Mouse (Mus musculus) frontal cortex, adult 2 months (tissue): ENCODE results near the gene 3110082I17Rik. TPM values are rescaled to one million over a fixed set of nuclear protein-coding genes. Genes with fewer than 3 reads are reported as not detected.

Source experiments
- DNase-seq, 2 experiments: peaks; one replicate each; pipeline ENCODE4 v3.0.0; 2022; ENCODE audit warnings: low spot score in 1 of 2; ENCODE audit errors: extremely low spot score in 1 of 2
- polyA plus RNA-seq: library from polyadenylated mRNA; depleted of rRNA; stranded (reverse); fragments of >200 nt; gene quantifications from 2 replicates; pipeline ENCODE4 v1.2.3, GENCODE M21; 2012

The 3110082I17Rik gene
- polyA plus RNA-seq, 1 experiment = 14.7 TPM

DNA sequence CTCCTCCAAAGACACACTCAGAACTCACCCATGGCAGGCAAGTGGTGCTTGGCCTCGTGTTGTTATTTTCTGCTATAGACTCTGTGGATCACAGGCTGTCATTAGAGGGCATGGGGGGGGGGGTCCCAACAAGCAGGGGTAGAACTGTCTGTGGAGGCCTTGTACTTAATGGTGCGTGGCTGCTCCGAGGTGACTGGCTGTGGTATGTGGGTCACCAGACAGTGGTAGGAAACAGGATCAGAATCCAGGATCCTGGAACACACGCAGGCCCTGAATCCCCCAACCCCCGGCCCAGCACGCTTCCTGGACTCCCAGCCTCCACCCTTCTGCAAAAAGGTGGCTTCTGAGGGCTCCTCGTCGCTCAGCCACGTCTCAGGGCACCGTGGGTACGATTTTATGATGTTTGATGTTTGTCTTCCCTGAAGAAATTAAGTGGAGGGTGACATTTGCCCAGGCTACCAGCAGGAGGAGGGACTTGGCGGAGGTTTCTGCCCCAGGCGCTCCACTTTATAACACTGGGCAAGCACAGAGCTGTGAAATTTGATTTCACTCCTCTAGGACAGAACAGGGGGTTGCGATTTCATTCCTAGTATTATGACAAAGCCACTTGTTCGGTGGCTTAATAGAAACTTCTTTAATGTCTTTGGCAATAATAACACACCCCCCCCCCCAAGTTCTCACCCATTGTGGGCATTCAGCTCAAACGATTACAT, 126.9 kb downstream of the 3110082I17Rik start:
- no peak for DNase-seq

- DNase-seq = no peak
These were observed 127.6 kb downstream of the 3110082I17Rik start for GRCm38 (mm10) chr5:139332590-139333272.

GRCm38 (mm10) chr5:139331742-139332141, 128.6 kb downstream of the 3110082I17Rik start:
- DNase-seq = peak in 1 of 2 experiments; percentile 91

DNA sequence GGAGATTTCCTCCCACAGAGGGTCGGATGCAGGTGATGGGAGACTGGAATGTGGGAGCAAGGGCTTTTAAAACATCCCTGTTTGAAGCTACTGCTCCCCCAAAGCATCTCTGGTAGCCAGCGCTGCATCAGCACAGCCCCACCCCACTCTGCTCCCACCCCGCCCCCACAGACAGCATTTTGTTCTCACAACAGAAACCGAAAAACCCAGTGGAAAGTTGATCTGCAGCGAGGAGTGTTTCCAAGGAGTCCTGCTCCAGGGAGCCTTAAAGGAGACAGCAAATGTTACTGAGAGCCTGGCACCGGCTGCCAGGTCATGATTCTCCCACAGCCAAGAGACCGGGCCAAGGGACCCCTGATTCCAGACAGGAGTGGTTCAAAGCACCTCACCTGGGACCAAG, 129.6 kb downstream of the 3110082I17Rik start:
- peak in 1 of 2 experiments; percentile 54 for DNase-seq

GRCm38 (mm10) chr5:139327634-139328020, 132.7 kb downstream of the 3110082I17Rik start:
- no peak for DNase-seq

DNA sequence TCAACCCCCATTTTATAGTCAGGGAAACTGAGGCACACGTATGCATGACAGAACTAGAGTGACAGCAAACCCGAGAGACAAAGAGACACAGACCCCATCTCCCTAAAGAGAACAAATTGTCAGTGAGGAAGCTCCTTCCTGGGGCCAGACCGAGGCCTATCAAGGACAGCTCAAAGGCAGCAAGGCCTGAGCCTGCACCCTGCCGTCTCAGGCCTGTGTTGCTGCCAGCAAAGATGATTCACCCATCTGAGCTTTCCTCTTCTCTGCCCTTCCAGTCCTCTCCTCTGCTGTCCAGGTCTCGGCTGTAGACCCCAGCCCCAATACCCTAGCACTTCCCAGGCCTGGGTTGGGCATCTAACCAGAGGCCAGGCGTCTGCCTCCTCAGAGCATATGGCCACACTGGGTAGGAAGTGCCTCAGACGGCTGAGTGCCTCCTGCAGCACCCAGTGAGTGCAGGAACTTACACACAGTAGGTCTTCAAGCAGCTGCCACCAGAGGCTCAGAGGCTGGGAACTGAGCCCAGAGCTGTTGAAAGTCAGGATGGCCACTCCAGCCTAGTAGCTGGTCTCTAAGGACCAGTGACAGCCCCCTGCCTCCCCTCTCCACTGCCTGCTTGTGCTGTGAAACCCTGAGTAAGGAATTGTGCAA, 133.2 kb downstream of the 3110082I17Rik start:
- no peak for DNase-seq

DNA sequence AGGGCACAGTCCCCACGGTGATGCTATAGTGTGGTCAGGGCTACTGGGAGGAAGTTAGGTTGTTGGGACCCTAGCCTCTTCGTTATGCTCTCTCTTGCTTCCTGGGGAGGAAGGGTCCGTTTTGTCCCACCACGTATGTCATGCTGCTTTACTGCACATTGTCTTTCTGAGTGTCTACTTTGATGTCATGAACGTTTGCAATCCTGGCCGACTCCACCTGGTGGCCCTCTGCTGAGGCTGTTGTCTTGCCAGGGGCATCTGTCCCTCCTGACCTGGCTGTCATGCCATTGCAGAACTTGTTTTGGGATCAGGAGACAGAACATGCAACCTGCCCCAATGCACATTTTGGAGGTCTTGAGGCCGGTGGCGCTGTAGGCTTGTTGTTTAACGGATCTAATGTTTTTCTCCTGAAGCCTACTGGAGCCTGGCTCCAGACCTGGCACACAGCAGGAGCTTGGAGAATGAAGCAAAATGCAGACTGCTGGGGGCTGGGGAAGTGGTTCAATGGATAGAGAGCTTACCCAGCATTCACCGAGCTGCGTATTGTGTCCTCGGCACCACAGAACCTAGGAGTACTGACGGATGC, 134.1 kb downstream of the 3110082I17Rik start:
- DNase-seq = no peak

DNA sequence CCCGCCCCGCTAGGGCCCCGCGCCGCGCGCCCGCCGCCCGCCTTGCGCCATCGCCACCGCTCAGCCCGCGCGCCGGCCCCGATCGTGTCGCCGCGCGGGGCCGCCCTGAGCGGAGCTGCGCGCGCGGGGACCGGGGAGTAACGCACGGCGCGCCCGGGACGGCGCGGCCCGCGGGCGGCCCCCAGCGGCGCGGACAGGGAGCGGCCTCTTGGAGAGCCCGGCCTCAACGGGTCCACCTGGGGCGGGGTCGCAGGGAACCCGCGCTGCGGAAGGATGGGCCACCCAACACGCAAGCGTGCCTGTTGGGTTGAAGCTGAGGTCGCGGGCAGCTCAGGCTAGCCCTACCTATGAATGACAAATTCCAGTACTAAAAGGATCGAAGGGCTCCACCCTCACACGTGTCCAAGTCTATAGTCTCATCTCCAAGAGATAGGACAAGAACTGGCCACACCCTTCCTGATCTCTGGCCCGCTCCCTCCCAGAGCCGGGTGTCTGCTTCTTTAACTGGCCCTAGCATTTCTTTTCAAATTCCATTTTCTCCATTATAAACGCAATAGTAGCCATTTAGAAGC, 134.8 kb downstream of the 3110082I17Rik start, which contains the start of gene Adap1:
Gene Adap1, minus strand, starts transcription at position 228 of the 572 bp plus-strand sequence.
- peak in 1 of 2 experiments; percentile 59 for DNase-seq

DNA sequence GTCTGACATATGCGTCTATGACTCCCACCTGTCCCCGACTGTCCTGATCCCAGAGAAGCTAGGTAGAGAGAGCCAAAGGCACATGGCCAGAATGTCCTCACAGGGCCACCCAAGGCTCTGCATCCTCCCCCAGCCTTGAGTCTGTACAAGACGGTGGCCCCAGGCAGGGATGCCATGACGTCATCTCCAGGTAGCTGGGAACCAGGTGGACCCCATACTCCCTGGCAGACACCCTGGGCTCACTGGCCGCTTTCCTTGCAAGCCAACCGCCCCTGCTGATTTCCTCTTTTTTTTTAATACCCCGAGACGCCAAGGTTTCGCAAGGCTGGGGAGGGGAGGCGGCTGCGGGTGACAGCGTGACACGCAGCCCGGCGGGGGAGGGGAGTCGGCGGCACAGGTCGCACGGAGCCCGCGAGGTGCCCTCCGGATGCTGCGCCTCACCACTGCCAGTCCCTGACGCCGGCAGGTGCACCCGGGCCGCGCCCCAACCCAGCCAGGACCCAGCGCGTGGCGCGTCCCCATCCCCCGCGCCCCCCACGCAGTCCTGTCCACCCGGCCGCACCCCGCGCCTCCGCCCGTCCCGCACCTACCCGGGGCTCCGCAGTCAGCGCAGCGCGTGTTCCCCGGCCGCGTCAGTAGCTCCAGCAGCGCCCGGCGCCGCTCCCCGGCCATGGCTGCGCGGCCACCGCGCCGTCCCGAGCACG, 135.5 kb downstream of the 3110082I17Rik start:
- DNase-seq = peak in 1 of 2 experiments; percentile 57

- DNase-seq = peak in 1 of 2 experiments; percentile 67
These were observed 136.3 kb downstream of the 3110082I17Rik start for GRCm38 (mm10) chr5:139324045-139324491.

GRCm38 (mm10) chr5:139323260-139323924, 136.9 kb downstream of the 3110082I17Rik start:
- DNase-seq = peak in 1 of 2 experiments; percentile 50

- DNase-seq = peak in 1 of 2 experiments; percentile 57
These were observed 139.0 kb downstream of the 3110082I17Rik start for GRCm38 (mm10) chr5:139321331-139321730.

- no peak for DNase-seq
These were observed 139.9 kb downstream of the 3110082I17Rik start for GRCm38 (mm10) chr5:139320424-139320823.

- peak in 1 of 2 experiments; percentile 83 for DNase-seq
These were observed 142.4 kb downstream of the 3110082I17Rik start for GRCm38 (mm10) chr5:139317751-139318504.

GRCm38 (mm10) chr5:139316982-139317675, 143.2 kb downstream of the 3110082I17Rik start:
- DNase-seq = no peak

GRCm38 (mm10) chr5:139314941-139315642, 145.2 kb downstream of the 3110082I17Rik start:
- DNase-seq = no peak

- DNase-seq = no peak
These were observed 146.8 kb downstream of the 3110082I17Rik start for GRCm38 (mm10) chr5:139313536-139313935.
